Mouse (Mus musculus) kidney, postnatal 0 days (tissue): ENCODE results near the gene Prss21. TPM values are rescaled to one million over a fixed set of nuclear protein-coding genes. Genes with fewer than 3 reads are reported as not detected.

ENCODE experiments used
- ATAC-seq: fragments of 200-750 bp; cut with Nextera tagmentation; replicated peaks from 2 replicates; pipeline ENCODE4 v1.8.0; 2017; ENCODE audit warnings: low read depth, moderate number of reproducible peaks, moderate TSS enrichment, moderate library complexity; ENCODE audit not compliant: low FRiP score
- DNase-seq: peaks from one replicate; pipeline ENCODE4 v3.0.0-alpha.2; 2016; ENCODE audit warnings: low spot score
- H3K27ac ChIP-seq: fragments of 300-500 bp; sonication (generic); 2 replicates; pipeline ENCODE4 v1.5.1; 2014; ENCODE audit warnings: mild to moderate bottlenecking
- H3K27me3 ChIP-seq: fragments of 300-500 bp; sonication (generic); 2 replicates; pipeline ENCODE4 v1.6.1; 2014; ENCODE audit warnings: low read length, mixed read lengths; ENCODE audit not compliant: insufficient read depth
- H3K36me3 ChIP-seq: fragments of 300-500 bp; sonication (generic); 2 replicates; pipeline ENCODE4 v1.6.1; 2014; ENCODE audit warnings: low read length, mixed read lengths; ENCODE audit not compliant: insufficient read depth
- H3K4me1 ChIP-seq: fragments of 300-500 bp; sonication (generic); replicated peaks from 2 replicates; pipeline ENCODE4 v1.6.1; 2014; ENCODE audit warnings: antibody characterized with exemption, low read length, mixed read lengths; ENCODE audit not compliant: insufficient read depth
- H3K4me2 ChIP-seq: fragments of 300-500 bp; sonication (generic); 2 replicates; pipeline ENCODE4 v1.6.1; 2014; ENCODE audit warnings: mild to moderate bottlenecking, low read length, moderate library complexity, mixed read lengths
- H3K4me3 ChIP-seq: fragments of 300-500 bp; sonication (generic); replicated peaks from 2 replicates; pipeline ENCODE4 v1.5.1; 2014; ENCODE audit warnings: low read depth, low read length
- H3K9ac ChIP-seq: fragments of 300-500 bp; sonication (generic); 2 replicates; pipeline ENCODE4 v1.6.1; 2014; ENCODE audit warnings: low read depth, low read length
- H3K9me3 ChIP-seq: fragments of 300-500 bp; sonication (generic); replicated peaks from 2 replicates; pipeline ENCODE4 v1.6.1; 2016; ENCODE audit warnings: low read length, inconsistent platforms, mixed read lengths
- CTCF ChIP-seq: IDR thresholded peaks from 2 replicates; pipeline ENCODE4 v1.5.1; 2016; ENCODE audit warnings: antibody characterized with exemption, low read depth, mild to moderate bottlenecking, moderate library complexity
- WGBS: fragments of 180-500 bp; shearing (Covaris S2); extraction: QIAGEN DNeasy Blood & Tissue Kit; methylation state at CpG from one replicate; pipeline ENCODE4 v1.1.7; 2014; 5-methylcytosine and 5-hydroxymethylcytosine counted together
- polyA plus RNA-seq: library from polyadenylated mRNA; unstranded; fragments of >200 nt; fragmentation: Nextera tagmentation; extraction: Ambion mirVana; gene quantifications from 2 replicates; pipeline ENCODE4 v1.2.1, GENCODE M21; 2015

Gene Prss21
- polyA plus RNA-seq, 1 experiment from 2014 or later = not detected

DNA sequence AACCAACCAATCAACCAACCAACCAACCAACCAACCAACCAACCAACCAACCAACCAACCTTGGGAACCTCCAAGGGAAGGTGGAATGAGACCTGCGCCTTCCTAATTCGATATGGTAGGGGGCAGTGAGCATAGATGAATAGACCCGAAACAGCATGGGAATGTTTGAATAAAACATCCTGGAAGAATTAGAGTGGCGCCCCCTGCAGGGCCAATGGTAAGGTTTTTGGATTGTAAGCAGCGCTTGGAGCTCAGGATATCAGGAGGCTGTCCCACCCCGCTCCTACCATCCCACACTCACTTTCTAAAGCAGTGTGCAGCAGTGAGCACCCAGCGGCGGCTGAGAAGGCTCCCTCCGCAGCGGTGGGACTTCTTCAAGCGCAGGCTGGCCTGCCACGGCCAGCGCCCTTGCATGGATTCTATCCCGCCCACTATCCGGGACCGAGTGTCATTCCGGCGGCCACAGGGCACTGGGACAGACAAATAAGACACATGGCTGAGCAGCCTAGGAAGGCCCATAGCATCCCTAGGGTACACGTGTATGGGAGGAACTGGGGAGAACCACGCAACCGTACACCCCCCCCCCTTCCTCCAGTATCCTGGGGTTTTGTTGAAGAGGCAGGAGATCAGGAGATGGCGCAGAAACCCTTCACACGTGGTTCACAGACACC is 24.6 kb upstream of the Prss21 start:
- Histone ChIP-seq H3K27me3 (no peaks in the 10 kb centered on the region), H3K4me3 (no peak overlapping the region), H3K36me3 (no peaks in the 10 kb centered on the region), H3K4me1 (no peaks in the 10 kb centered on the region), H3K4me2 (peak overlapping the region; percentile 25), H3K9ac (no peak overlapping the region), H3K9me3 (no peaks in the 10 kb centered on the region), H3K27ac (no peak overlapping the region)
- peak; percentile 47; the same call in 1 of the 2 replicates for ATAC-seq
- 49% methylated on average over 23 of the region's 23 CpGs for WGBS
- DNase-seq = no peak
- TF ChIP-seq CTCF = peak; percentile 34; the same call in 1 of the 2 replicates

- H3K4me3 ChIP-seq = no peak within 1 kb of the TSS
- no peak within 1 kb of the TSS for H3K9ac ChIP-seq
- WGBS = 16% methylated on average over 19 of the region's 19 CpGs
- H3K27me3 ChIP-seq = no peaks in the 10 kb centered on the region
- ATAC-seq (peak; percentile 40; the same call in 1 of the 2 replicates), DNase-seq (peak; percentile 43)
- H3K4me1 ChIP-seq = no peaks in the 10 kb centered on the region
- peak; percentile 69 for TF ChIP-seq CTCF
- H3K36me3 ChIP-seq = no peaks in the 10 kb centered on the region
- H3K27ac ChIP-seq = no peak within 1 kb of the TSS
- H3K9me3 ChIP-seq = no peaks in the 10 kb centered on the region
- H3K4me2 ChIP-seq = peak within 1 kb of the TSS; percentile 25
Measured at GRCm38 (mm10) chr17:23843812-23844273, 24.0 kb upstream of the Prss21 start, which contains the start of the genes Prss32 and Prss41. Prss32 (plus strand) TSS chr17:23843855. Prss41 (minus strand) TSS chr17:23844172.

GRCm38 (mm10) chr17:23850028-23850427 is 17.8 kb upstream of the Prss21 start:
- WGBS = 69% methylated on average over 2 of the region's 2 CpGs
- Histone ChIP-seq H3K4me3 (no peak overlapping the region), H3K4me2 (no peak overlapping the region), H3K27me3 (no peaks in the 10 kb centered on the region), H3K4me1 (no peaks in the 10 kb centered on the region), H3K9ac (no peak overlapping the region), H3K36me3 (no peaks in the 10 kb centered on the region), H3K9me3 (no peaks in the 10 kb centered on the region), H3K27ac (no peak overlapping the region)
- DNase-seq = no peak
- no peak for ATAC-seq
- TF ChIP-seq CTCF = peak; percentile 38

GRCm38 (mm10) chr17:23850853-23851749 is 16.8 kb upstream of the Prss21 start:
- ATAC-seq (no peak), DNase-seq (peak; percentile 85)
- Histone ChIP-seq H3K36me3 (no peaks in the 10 kb centered on the region), H3K4me3 (no peak overlapping the region), H3K27me3 (no peaks in the 10 kb centered on the region), H3K27ac (no peak overlapping the region), H3K4me1 (no peaks in the 10 kb centered on the region), H3K4me2 (no peak overlapping the region), H3K9ac (no peak overlapping the region), H3K9me3 (no peaks in the 10 kb centered on the region)
- peak; percentile 88 for TF ChIP-seq CTCF
- 52% methylated on average over 18 of the region's 19 CpGs for WGBS

DNA sequence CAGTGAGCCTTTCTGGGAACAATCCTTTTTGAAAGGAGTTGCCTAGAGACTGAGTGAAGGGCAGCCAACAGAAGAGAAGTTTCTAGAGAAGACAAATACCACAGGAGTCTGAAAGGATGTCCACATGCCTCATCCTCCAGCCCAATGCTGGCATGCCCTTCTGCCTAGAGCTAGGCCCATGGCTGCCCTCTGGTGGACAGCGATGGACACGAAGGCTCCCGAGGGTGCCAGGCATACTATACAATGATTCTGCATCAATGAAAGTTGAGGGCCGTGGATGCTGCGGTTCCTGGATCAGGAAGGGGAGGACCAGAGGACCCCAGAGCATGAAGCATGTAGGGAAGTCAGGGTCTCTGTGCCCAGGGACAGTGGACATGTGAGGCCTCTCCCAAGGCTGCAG is 14.6 kb upstream of the Prss21 start:
- DNase-seq (peak; percentile 59), ATAC-seq (0 out of 2 replicates have a peak, but pooled peaks have one; percentile 48)
- Histone ChIP-seq H3K27me3 (no peaks in the 10 kb centered on the region), H3K4me1 (no peaks in the 10 kb centered on the region), H3K9me3 (no peaks in the 10 kb centered on the region), H3K4me3 (no peak overlapping the region), H3K4me2 (no peak overlapping the region), H3K36me3 (no peaks in the 10 kb centered on the region), H3K27ac (no peak overlapping the region), H3K9ac (no peak overlapping the region)
- 33% methylated on average over 5 of the region's 5 CpGs for WGBS
- TF ChIP-seq CTCF = peak; percentile 77

DNA sequence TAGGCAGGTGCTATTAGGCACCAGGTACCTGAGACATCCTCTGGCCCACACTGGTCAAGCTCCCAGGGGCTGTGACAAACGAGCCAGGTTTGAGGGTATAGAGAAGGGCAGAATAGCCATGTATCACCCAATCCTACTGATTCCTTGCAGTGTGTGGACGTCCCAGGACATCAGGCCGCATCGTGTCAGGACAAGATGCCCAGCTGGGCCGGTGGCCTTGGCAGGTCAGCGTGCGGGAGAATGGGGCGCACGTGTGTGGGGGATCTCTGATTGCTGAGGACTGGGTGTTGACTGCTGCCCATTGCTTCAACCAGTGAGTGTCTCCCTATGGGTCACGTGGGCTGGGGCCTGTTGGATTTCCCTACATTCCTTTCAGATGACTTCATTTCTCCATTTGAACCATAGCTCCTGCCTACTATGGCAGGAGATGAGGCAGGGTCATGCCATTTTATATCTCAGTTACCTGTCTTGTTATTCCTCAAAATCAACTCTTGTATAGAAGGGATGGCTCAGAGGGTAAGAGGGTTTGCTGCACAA is 13.6 kb upstream of the Prss21 start:
- H3K36me3 ChIP-seq = no peaks in the 10 kb centered on the region
- ATAC-seq = no peak
- WGBS = 86% methylated on average over 10 of the region's 10 CpGs
- no peaks in the 10 kb centered on the region for H3K4me1 ChIP-seq
- H3K9ac ChIP-seq = no peak overlapping the region
- no peaks in the 10 kb centered on the region for H3K9me3 ChIP-seq
- H3K4me2 ChIP-seq = no peak overlapping the region
- no peak overlapping the region for H3K4me3 ChIP-seq
- no peak for DNase-seq
- no peak overlapping the region for H3K27ac ChIP-seq
- H3K27me3 ChIP-seq = no peaks in the 10 kb centered on the region
- TF ChIP-seq CTCF = no peak
